Mouse (Mus musculus) cerebellum, postnatal 14 days (tissue): ENCODE measurements around the gene Selenom.

Experiments
- DNase-seq, 2 experiments: peaks; one replicate each; pipeline ENCODE4 v3.0.0; 2021; ENCODE audit warnings: mixed read lengths in 2 of 2

The Selenom gene

DNA sequence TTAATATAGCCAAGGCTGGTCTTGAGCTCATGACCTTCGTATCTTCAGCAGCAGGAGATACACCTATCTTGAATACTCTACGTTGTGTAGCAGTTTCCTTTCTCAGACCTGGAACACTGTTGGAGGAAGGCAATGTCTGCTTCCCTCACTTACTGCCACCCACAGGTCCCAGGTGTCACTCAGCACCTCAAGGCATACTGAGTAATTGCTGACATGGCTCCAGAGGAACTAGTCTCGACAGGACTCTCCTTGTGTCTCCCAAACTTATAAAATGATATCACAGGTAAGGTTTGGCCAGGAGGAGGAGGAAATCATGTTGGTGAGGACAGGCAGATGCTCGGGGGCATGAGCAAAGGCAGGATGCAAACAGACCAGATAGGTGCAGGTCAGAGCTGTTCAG is 40.5 kb downstream of the Selenom start:
- no peak for DNase-seq

DNA sequence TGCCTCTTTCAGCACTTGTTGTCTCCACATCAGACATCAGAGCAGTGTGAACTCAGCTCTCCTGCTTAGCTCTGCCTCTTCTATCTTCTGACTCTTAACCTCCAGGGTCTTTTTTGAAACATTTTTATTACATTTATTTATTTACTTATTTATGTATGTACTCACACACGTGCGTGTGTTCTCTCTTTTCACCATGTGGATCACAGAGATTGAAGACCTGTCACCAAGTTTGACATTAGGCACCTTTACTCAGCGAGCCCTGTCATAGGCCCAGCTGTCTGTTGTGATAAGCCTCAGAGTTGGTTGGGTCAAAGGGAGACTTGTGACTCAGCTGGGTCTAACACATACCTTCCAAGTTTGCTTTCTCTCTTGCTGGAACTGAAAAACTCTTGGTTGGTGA is 43.4 kb downstream of the Selenom start:
- DNase-seq = no peak

DNA sequence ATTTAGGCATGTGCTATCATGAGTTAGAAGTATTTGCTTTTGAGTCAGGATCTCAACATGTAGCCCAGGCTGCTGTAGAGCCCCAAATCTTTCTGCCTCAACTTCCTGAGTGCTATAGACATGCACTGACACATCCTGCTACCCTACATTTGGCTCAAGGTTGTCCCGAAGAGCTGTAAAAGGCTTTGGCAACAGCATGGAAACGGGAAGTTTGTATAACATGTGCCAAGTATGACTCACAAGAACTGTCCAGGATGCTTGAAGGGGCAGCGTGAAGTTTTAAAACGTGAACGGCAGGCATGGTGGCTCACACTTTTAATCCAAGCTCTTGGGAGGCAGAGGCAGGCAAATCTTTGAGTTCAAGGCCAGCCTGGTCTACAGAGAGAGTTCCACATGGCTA is 45.7 kb downstream of the Selenom start:
- no peak for DNase-seq

DNA sequence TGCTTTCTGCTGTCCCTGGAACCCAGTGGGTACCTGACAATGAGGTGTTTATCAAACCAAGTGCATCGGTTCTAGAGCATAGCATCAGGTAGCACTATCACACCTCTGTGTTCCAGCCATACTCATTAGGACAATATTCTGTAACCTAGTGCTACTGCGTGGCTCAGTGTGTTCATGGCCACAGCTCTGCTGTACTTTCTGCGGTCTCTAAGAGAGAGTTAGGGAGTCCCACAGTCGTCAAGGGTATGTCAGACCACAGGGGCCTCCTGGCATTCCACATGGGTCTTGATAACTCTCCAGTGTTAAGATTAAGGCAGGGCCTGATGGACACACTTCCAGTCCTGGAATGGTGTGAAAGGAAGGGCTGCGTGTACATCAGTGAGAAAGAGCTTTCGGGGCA is 49.4 kb downstream of the Selenom start:
- DNase-seq = no peak

DNA sequence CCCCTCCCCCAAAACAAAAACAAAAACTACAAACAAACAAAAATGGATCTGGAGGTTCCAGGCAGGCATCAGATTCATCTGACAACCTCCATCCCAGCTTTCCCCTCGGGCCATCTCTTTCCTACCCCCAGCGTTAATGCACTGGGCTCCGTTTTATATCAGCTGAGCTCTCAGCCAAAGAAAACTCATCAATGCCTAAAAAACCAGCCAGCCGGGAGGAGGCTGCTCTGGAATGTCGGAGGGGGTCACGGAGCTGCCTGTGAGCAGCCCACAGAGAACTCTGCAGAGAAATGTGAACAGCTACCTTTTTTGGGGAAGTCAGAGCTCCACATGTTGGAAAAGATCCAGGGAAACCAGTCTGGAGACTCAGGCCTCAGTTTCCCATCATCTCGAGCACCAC is 50.0 kb downstream of the Selenom start:
- DNase-seq = no peak

DNA sequence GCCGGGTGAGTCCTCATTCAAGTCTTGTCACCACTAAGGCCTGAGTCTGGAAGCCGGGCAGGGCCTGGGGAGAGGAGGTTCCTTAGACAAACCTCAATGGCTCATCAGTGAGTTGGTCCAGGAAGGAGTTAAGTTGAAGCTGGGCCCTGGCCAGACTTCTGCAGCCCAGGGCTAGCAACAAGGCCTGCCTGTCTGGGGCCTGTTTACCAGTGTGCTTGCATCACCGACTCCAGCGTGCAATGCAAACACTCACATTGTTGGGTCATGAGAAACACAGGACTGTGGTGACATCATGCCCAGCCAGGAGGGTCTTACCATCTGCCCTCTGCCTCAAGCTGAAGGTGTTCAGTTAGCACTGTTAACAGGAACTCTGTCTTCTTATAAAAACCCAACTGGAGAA is 51.5 kb downstream of the Selenom start:
- no peak for DNase-seq
